Mouse (Mus musculus) urinary bladder, postnatal 10 days (tissue): ENCODE measurements around the gene B3galt4.
"Not testable (repeated sequence)": the region's sequence is repeated elsewhere in the genome, so short reads cannot be mapped to it uniquely, and the experiment has no call there.

Experiments
- DNase-seq: peaks from one replicate; pipeline ENCODE4 v3.0.0; 2022; ENCODE audit warnings: low spot score

The B3galt4 gene

DNA sequence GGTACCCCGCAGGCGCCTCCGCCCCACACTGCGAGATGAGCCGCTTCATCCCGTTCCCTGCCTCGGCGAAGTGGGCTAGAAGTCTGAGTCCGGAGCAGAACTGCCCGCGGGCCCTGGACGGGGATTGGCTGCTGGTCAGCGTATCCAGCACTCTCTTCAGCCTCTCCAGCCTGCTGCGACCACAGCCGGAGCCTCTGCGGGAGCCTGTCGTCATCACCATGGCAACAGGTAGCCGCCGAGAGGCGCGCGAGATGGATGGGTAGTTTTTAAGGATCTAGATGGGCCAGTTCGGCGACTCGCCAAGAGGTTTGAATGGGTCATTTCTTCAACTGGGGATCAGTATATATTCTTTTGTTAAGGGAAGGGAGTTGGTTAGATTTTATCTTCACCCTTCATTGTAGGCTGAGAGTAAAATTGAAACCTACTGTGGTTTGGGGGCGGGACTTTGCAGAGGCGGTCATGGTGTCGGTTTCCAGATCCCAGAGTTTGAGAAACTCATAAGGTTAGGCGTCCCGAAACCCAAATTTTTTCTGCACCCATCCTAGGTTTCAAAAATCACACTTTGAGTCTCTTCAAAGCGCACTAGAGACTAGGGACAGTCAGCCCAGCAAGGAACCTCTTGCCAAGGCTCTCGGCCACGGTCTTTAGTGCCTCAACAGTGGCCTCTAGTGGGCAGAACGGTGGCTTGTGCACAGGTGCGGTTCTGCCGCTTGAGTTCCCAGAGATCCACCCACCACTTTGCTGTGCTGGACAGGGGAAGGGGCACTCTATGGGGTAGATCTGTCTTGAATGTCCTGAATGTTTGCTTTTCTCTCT lies 30.8 kb downstream of the B3galt4 start:
- DNase-seq: no peak

DNA sequence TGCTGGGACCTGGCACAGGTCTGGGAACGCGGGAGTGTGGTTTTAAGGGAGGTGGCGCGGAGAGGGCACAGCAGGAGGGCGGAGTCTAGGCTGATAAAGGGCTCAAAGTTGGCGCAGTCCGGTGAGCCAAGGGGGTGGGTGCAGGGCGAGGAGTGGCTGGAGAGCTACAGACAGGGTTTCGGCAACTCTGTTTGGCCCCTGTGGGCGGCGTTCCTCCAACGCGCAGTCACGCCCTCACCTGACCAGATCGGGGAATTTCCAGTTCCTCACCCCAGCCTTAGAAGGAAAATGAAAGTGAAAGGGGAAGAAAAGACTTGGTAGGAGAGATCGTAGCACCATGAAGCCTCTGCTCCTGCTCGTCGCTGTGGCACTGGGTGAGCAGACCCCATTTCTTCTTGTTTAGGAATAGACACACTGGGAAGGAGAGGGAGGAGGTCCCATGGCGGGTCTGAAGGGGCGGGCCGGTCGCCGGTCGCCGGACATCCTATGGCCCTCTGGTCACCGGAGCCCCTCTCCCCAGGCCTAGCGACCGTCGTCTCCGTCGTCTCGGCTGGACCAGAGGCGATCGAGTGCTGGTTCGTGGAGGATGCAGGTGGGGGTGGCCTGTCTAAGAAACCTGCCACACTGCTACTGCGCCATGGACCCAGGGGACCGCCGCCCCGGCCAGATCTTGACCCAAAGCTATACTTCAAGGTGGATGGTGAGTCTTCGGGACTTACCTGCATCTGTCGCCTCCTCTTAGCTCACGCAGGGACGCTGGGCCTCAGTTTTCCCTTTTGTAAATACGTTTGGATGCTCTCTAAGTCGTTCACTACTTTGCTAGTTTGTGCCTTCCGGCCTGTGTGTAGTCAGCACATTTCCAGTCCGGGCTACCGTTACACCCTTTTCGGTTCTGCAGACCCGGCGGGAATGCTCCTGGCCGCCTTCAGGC lies 31.7 kb downstream of the B3galt4 start:
- DNase-seq: no peak

DNA sequence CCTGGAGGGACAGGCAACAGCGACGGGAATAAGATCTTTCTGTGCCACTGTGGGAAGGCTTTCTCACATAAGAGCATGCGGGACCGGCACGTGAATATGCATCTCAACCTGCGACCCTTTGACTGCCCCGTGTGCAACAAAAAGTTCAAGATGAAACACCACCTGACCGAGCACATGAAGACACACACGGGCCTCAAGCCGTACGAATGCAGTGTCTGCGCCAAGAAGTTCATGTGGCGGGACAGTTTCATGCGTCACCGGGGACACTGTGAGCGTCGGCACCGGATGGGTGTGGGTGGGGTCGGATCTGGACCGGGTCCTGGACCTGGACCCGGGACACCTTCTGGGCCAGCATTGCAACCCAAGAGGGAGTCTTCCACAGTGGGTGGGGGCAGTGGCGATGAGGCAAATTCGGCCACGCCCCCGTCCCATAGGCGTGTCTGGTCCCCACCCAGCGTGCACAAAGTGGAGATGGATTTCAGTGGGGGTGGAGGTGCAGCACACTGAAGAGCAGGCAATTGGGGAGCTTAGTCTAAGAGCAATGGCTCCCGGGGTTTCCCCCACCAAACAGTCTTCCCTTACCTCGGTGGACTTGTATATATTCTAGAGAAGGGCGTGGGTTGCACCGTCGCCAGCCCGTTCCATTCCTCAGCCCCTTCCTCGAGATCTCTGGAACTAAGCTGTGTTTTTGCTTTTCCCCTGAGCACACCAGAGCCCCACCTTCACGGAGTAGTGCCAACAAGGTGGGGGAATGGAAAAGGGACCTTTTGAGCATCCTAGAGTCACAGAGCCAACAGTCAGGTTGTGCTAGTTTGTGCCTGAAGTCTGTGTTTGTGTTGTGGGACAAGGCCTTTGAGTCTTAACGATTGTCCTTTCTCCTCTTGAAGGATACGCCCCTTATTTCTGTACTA lies 32.7 kb downstream of the B3galt4 start:
- no peak for DNase-seq

DNA sequence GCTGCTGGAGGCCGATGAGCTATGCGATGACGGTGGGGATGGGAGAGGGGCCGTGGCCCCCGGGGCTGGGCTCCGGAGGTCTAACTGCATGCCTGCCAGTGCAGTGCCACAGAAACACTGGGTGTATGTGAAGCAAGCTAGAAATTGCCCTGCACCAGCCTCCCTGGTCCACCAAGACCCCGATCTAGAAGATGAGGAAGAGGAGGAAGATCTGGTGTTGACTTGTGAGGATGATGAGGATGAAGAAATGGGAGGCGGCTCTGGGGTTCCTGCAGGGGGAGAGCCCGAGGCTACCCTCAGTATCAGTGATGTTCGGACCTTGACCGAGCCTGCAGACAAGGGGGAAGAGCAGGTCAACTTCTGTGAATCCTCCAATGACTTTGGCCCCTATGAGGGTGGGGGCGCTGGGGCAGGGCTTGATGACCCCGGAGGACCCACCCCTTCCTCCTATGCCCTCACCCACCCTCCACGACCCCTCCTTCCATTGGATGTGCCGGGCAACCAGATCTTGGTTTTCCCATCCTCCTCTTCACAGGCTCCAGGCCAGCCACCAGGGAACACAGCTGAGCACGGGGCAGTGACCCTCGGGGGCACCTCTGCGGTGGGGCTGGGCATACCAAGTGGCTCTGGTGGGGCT lies 33.5 kb downstream of the B3galt4 start:
- DNase-seq: no peak

DNA sequence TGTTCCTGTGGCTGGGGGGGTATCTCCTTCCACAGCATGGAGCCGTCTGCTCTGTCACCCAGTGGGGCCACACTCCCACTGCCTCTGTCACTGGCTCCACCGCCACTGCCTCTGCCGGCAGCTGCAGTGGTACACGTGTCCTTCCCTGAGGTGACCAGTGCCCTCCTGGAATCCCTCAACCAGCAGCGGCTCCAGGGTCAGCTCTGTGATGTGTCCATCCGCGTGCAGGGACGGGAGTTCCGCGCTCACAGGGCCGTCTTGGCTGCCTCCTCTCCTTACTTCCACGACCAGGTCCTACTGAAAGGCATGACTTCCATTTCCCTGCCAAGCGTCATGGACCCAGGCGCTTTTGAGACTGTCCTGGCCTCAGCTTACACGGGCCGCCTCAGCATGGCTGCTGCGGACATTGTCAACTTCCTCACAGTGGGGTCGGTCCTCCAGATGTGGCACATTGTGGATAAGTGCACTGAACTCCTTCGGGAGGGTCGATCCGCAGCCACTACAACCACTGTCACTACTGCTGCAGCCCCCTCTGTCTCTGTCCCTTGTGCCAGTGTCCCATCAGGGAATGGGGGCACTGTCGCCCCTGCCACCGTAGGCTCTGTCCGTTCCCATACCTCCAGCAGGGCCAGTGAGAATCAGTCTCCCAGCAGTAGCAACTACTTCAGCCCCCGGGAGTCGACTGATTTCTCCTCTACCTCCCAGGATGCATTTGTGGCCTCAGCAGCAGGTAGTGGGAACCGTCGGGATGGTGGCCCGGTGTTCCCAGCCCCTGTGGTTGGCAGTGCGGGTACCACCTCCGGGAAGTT lies 34.2 kb downstream of the B3galt4 start:
- no peak for DNase-seq

DNA sequence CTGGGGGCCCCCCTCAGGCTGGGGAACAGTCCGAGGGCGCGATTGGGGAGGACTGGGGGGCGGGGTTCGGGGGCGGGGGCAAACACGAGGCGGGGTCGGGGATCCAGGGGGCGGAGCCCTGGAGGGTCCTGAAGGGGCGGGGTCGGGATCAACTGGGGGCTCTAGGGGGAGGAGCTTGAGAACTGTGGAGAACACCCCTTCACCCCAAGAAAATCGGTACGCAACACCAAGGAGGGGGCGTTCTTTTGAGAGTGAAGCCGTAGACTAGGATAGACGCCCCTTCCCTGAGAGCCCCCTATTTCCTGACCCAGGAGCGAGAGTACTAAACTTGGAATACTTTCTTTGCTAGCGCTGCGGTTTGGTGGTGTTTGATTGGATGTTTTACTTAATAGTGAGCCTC lies 35.0 kb downstream of the B3galt4 start:
- no peak for DNase-seq

DNA sequence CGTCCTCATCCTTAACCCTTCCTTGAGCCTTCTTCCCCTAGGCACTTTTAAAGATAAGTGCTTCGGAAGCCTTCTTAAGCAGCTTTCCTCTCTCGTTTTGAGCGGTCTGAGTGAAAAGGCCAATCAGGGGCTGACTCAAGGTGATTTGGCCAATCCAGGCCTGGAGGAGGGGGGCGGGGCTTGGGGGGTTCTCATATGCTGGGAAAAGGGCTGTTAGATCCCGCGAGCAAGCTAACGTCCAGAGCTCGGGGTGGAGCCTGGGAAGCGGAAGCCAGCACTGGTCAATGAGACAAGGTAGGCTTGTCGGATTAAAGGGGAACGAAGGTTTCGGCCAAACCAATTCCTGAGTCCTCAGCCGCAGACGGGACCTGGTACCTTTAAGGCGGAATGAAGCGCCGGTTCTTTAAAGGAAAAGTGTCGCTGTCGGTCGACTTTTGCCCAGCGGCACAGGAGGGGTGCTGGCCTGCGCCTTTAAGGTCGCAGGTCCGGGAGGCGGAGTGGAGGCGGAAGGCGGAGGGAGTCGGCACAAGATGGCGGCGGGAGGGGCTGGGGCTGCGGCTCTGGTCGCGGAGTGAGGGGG lies 35.5 kb downstream of the B3galt4 start, which contains the start of the genes Tapbp and Zbtb22:
Gene Tapbp, plus strand, starts transcription at position 229 of the 580 bp plus-strand sequence.
Gene Zbtb22, plus strand, starts transcription at position 234 of the 580 bp plus-strand sequence.
- peak; percentile 81 for DNase-seq

DNA sequence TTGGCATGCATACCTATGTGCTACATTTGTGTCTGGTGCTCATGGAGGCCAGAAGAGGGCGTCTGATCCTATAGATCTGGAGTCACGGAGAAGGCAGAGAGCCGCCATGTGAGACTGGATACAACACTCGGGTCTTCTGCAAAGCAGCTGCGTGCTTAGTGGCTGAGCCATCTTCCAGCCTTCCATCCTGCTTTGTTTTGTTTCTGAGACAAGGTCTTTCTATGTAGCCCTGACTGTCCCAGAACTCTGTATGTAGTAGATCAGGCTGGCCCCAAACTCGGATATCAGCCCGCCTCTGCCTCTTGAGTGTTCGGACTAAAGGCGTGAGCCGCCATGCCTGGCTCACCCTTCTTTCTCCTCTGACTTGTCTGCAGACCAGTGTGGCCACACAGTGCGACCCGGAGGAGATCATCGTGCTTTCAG lies 36.3 kb downstream of the B3galt4 start:
- DNase-seq: no peak

DNA sequence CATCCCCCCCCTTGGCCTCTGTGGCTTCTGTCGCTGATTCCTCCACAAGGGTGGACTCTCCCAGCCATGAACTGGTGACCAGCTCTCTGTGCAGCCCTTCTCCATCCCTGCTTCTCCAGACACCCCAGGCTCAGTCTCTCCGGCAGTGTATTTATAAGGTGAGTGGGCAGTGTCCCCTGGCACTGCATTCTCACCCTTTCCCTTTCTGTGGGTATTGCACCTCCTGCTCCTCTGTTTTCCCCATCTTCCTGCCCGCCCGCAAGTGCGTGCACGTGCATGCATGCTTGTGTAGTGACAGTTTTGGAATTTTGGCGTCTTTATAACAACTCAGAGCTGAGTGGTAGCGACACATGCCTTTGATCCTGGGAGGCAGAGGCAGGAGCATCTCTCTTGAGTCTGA lies 37.4 kb downstream of the B3galt4 start:
- DNase-seq: no peak

DNA sequence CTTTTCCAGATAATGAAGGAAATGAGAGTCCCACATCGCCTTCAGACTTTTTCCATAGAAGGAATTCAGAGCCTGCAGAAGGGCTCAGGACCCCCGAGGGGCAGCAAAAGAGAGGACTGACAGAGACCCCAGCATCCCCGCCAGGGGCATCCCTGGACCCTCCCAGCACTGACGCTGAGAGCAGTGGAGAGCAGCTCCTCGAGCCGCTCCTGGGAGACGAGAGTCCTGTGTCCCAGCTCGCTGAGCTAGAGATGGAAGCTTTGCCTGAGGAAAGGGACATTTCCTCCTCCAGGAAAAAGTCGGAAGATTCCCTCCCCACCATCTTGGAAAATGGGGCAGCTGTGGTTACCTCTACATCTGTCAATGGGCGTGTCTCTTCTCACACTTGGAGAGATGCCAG lies 38.0 kb downstream of the B3galt4 start:
- no peak for DNase-seq

DNA sequence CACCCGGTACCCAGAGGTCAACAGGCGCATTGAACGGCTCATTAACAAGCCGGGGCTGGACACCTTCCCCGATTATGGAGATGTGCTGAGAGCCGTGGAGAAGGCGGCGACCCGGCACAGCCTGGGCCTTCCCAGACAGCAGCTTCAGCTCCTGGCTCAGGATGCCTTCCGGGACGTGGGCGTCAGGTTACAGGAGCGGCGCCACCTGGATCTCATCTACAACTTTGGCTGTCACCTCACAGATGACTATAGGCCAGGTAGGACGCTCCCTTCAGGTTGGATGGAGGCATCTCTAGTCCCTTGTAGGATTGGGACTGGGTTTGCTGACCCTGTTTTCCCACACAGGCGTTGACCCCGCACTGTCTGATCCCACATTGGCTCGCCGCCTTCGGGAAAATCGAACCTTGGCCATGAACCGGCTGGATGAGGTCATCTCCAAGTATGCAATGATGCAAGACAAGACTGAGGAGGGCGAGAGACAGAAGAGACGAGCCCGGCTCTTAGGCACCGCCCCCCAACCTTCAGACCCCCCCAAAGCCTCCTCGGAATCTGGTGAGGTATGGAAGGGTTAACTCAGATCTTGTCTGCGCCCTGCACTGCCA lies 39.4 kb downstream of the B3galt4 start:
- DNase-seq: no peak

DNA sequence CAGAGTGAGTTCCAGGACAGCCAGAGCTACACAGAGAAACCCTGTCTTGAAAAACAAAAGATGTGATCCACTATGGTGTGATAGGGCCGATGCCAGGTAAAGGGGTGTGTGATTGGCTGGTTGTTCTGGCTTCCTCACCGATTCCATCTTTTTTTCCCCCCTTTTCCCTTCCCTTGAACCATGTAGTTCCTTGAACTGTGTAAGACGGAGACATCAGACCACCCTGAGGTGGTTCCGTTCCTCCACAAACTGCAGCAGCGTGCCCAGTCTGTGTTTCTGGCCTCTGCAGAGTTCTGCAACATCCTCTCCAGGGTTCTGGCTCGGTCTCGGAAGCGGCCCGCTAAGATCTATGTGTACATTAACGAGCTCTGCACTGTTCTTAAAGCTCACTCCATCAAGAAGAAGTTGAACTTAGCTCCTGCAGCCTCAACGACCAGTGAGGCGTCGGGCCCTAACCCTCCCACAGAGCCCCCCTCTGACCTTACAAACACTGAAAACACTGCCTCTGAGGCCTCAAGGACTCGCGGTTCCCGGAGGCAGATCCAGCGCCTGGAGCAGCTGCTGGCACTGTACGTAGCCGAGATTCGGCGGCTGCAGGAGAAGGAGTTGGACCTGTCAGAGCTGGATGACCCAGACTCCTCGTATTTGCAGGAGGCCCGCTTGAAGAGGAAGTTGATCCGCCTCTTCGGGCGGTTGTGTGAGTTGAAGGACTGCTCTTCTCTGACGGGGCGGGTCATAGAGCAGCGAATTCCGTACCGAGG lies 40.1 kb downstream of the B3galt4 start:
- no peak for DNase-seq

DNA sequence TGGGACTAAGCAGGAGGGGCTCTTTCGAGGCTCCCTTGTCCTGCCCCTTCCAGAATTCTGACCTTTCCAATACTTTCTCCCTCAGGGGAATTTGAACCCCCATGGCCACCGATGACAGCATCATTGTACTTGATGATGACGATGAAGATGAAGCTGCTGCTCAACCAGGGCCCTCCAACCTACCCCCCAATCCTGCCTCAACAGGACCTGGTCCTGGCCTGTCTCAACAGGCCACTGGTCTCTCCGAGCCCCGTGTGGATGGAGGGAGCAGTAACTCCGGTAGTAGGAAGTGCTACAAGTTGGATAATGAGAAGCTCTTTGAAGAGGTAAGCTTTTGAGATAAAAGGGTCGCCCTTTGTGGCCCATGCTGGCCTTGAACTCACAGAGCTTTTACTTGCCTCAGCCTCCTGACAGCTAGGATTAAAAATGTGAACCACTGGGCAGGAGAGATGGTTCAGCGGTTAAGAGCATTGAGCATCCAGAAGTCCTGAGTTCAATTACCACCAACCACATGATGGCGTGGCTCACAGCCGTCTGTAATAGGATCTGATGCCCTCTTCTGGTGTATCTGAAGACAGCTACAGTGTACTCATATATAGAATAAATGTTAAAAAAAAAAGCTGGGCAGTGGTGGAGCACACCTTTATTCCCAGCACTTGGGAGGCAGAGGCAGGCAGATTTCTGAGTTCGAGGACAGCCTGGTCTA lies 40.8 kb downstream of the B3galt4 start:
- DNase-seq: no peak

DNA sequence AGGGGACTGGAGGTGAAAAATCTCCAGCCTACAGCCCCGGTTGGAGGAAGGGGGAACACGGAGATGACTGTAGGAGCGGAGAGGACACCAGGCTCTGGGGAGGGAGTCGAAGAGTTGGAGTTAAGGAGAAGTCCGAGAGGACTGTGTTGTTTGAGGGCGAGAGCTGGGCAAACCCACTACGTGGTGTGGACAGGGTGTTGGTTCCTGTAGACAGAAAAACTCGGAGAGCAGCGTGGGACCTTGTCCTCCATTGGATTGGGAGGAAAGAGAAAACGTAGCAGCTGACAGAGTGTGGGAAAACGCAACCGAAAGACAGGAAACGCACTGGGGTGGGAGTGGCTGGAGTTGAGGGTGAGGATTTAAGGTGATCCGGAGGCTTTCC lies 41.4 kb downstream of the B3galt4 start:
- no peak for DNase-seq

DNA sequence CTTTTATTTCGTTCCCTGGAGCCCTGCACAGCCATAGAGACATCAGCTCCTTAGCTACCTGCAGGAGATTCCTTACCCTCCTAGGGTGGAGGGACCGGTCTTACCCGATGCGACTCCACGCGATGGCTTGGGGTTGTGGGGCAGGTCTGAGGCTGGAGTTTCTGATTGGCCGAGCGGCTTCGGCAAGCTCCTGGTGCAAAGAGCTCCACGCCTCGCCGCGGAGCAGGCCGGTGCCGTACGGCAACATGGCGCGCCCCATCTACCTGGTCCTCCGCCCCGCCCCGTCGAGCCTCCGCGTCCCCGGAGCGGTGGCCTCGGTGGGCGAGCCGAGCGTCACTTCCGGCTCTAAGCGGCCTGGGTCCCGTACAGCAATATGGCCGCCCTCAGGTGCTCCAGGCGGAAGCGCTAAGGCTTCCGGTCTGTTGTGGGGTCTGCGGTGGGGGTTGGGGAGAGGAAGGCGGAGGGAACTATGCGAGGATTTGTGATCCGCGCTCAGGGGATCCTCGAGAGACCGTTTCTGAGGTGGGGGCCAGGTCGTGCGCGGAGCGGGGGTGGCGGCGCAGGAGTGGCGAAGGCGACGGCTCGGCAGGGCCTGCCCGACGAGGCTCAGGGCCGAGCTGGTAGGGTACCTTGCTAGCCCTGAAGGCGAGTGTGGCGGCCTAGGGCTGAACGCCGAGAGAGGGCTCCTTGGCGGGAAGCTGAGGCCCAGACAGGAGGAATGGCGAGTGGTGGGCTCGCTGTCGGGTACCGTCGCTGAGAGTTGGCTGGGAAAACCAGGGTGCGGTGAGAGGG lies 42.0 kb downstream of the B3galt4 start, which contains the start of gene Daxx:
Gene Daxx, plus strand, starts transcription at position 338 of the 792 bp plus-strand sequence.
- DNase-seq: peak; percentile 96

DNA sequence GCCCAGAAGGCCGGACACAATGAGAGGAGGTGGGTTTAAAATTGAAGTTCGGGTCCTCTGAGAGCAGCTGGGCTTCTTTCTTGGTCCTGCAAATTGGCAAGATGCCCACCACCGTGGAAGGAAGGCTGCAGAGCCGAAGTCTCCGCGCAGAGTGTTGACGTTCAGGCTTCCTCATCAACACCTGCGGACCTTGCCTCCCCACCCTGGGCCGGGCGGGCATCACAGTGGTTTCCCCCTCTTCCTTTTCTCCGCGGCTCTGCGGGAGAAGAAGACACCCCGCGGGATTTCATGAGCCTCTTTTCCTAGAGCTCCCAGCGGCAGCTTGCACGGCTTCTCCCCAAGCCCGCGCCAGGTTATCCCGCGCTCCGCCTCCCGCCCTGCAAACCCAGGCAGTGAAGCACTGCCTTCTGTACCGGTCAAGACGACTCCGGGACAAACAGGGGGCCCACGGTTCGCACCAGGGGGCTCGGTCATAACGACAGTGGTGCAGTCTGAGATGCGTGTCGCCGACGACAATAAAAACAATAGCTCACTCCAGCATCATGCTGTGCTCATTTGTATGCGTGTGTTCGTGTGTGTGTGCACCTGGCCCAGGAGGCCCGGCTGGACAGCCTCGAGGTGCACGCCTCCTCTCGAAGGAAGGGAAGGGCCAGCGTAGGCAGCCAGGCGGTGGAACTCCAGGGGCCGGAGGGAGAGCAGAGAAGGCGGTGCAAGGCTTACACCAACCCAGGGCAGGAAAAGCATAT lies 42.8 kb downstream of the B3galt4 start:
- no peak for DNase-seq

DNA sequence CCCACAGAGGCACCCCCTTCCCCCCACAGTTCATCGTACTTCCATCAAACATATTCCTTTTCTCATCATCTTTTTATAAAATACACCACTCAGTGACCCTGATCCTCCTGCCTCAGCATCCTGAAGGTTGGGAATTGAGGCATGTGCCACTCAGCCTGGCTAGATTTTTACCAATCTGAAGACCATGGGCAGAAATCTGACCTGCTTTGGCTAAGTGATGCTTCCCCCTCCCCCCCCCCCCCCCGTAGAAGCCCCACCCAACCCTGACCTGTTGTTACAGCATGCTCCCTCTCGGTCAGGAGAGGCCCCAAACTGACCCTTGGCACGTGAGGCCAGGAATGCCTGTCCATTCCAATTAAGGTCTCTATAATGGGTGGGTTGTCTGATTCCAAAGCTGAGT lies 46.5 kb downstream of the B3galt4 start, which contains the start of gene Platr17:
Gene Platr17, plus strand, starts transcription at position 301 of the 400 bp plus-strand sequence.
- not testable (repeated sequence) for DNase-seq
